Mouse (Mus musculus): ENCODE measurements at regions not wholly inside any gene's neighbourhood (a gene's known extent, or its start where the extent isn't known, plus 50 kb on each side); places are given as distances from the start of the nearest gene placed in this dataset.

GRCm38 (mm10) chr9:49958890-49959289 lies 160.2 kb upstream of the Ncam1 start:
- 69% methylated on average over 3 of the region's 3 CpGs for WGBS
- no peak overlapping the region for H3K27ac ChIP-seq (ENCODE audit: insufficient read depth, low read depth, low read length)
- H3K4me1 ChIP-seq (ENCODE audit: control insufficient read depth, insufficient read depth, low read length): peaks cover 9% of the 10 kb centered on the region
- TF ChIP-seq CTCF (IDR thresholded peaks at IDR 0.05; ENCODE audit: insufficient read depth, low read depth, low read length) (no peak), POLR2A (IDR thresholded peaks at IDR 0.05; ENCODE audit: insufficient read depth, low read depth, low read length) (no peak)
- no peak overlapping the region for H3K4me3 ChIP-seq (ENCODE audit: insufficient read depth, low read depth, low read length)

GRCm38 (mm10) chr9:49954601-49955000 lies 155.9 kb upstream of the Ncam1 start:
- H3K4me1 ChIP-seq (ENCODE audit: control insufficient read depth, insufficient read depth, low read length): peaks cover 5% of the 10 kb centered on the region
- TF ChIP-seq CTCF (IDR thresholded peaks at IDR 0.05; ENCODE audit: insufficient read depth, low read depth, low read length): no peak
- no peak for TF ChIP-seq POLR2A (IDR thresholded peaks at IDR 0.05; ENCODE audit: insufficient read depth, low read depth, low read length)
- WGBS: 71% methylated on average over 3 of the region's 3 CpGs

GRCm38 (mm10) chr9:49950321-49950720 lies 151.6 kb upstream of the Ncam1 start:
- Histone ChIP-seq H3K27ac (ENCODE audit: insufficient read depth, low read depth, low read length) (no peak overlapping the region), H3K4me1 (ENCODE audit: control insufficient read depth, insufficient read depth, low read length) (no peaks in the 10 kb centered on the region), H3K4me3 (ENCODE audit: insufficient read depth, low read depth, low read length) (no peak overlapping the region)
- WGBS: 71% methylated on average over 5 of the region's 5 CpGs
- TF ChIP-seq POLR2A (IDR thresholded peaks at IDR 0.05; ENCODE audit: insufficient read depth, low read depth, low read length) (no peak), CTCF (IDR thresholded peaks at IDR 0.05; ENCODE audit: insufficient read depth, low read depth, low read length) (no peak)

More at GRCm38 (mm10) chr9:49954601-49955000, 155.9 kb upstream of the Ncam1 start:
- no peak overlapping the region for H3K4me3 ChIP-seq (ENCODE audit: insufficient read depth, low read depth, low read length)
- H3K27ac ChIP-seq (ENCODE audit: insufficient read depth, low read depth, low read length): no peak overlapping the region

GRCm38 (mm10) chr9:49948546-49948945 lies 149.8 kb upstream of the Ncam1 start:
- Histone ChIP-seq H3K4me3 (ENCODE audit: insufficient read depth, low read depth, low read length) (no peak overlapping the region), H3K4me1 (ENCODE audit: control insufficient read depth, insufficient read depth, low read length) (no peaks in the 10 kb centered on the region), H3K27ac (ENCODE audit: insufficient read depth, low read depth, low read length) (no peak overlapping the region)
- 77% methylated on average over 4 of the region's 4 CpGs for WGBS
- TF ChIP-seq CTCF (IDR thresholded peaks at IDR 0.05; ENCODE audit: insufficient read depth, low read depth, low read length): no peak
- no peak for TF ChIP-seq POLR2A (IDR thresholded peaks at IDR 0.05; ENCODE audit: insufficient read depth, low read depth, low read length)

GRCm38 (mm10) chr9:49946857-49947256 lies 148.1 kb upstream of the Ncam1 start:
- Histone ChIP-seq H3K4me3 (ENCODE audit: insufficient read depth, low read depth, low read length) (no peak overlapping the region), H3K27ac (ENCODE audit: insufficient read depth, low read depth, low read length) (no peak overlapping the region), H3K4me1 (ENCODE audit: control insufficient read depth, insufficient read depth, low read length) (no peaks in the 10 kb centered on the region)
- no peak for TF ChIP-seq CTCF (IDR thresholded peaks at IDR 0.05; ENCODE audit: insufficient read depth, low read depth, low read length)
- no peak for TF ChIP-seq POLR2A (IDR thresholded peaks at IDR 0.05; ENCODE audit: insufficient read depth, low read depth, low read length)
- WGBS: 81% methylated on average over 2 of the region's 2 CpGs

- peaks cover 2% of the 10 kb centered on the region for H3K4me1 ChIP-seq (ENCODE audit: control insufficient read depth, insufficient read depth, low read length)
- TF ChIP-seq CTCF (IDR thresholded peaks at IDR 0.05; ENCODE audit: insufficient read depth, low read depth, low read length) (no peak), POLR2A (IDR thresholded peaks at IDR 0.05; ENCODE audit: insufficient read depth, low read depth, low read length) (no peak)
- 51% methylated on average over 9 of the region's 9 CpGs for WGBS
- H3K4me3 ChIP-seq (ENCODE audit: insufficient read depth, low read depth, low read length): no peak overlapping the region
- no peak overlapping the region for H3K27ac ChIP-seq (ENCODE audit: insufficient read depth, low read depth, low read length)
These were observed 137.0 kb upstream of the Ncam1 start for GRCm38 (mm10) chr9:49935555-49936376.

- WGBS: 55% methylated on average over 3 of the region's 3 CpGs
- TF ChIP-seq POLR2A (IDR thresholded peaks at IDR 0.05; ENCODE audit: insufficient read depth, low read depth, low read length) (no peak), CTCF (IDR thresholded peaks at IDR 0.05; ENCODE audit: insufficient read depth, low read depth, low read length) (no peak)
- H3K4me1 ChIP-seq (ENCODE audit: control insufficient read depth, insufficient read depth, low read length): peaks cover 6% of the 10 kb centered on the region; the same call in 1 of the 2 replicates
- H3K27ac ChIP-seq (ENCODE audit: insufficient read depth, low read depth, low read length): no peak overlapping the region
- H3K4me3 ChIP-seq (ENCODE audit: insufficient read depth, low read depth, low read length): no peak overlapping the region
These were observed 129.4 kb upstream of the Ncam1 start for GRCm38 (mm10) chr9:49928041-49928656.

GRCm38 (mm10) chr9:49927281-49927680 lies 128.6 kb upstream of the Ncam1 start:
- 20% methylated on average over 1 of the region's 1 CpGs for WGBS

GRCm38 (mm10) chr9:49925796-49926195 lies 127.1 kb upstream of the Ncam1 start:
- TF ChIP-seq POLR2A (IDR thresholded peaks at IDR 0.05; ENCODE audit: insufficient read depth, low read depth, low read length): no peak
- no peak for TF ChIP-seq CTCF (IDR thresholded peaks at IDR 0.05; ENCODE audit: insufficient read depth, low read depth, low read length)
- Histone ChIP-seq H3K4me1 (ENCODE audit: control insufficient read depth, insufficient read depth, low read length) (peaks cover 14% of the 10 kb centered on the region; the same call in 1 of the 2 replicates), H3K4me3 (ENCODE audit: insufficient read depth, low read depth, low read length) (no peak overlapping the region), H3K27ac (ENCODE audit: insufficient read depth, low read depth, low read length) (no peak overlapping the region)
- WGBS: 92% methylated on average over 2 of the region's 2 CpGs

More at GRCm38 (mm10) chr9:49927281-49927680, 128.6 kb upstream of the Ncam1 start:
- Histone ChIP-seq H3K27ac (ENCODE audit: insufficient read depth, low read depth, low read length) (no peak overlapping the region), H3K4me1 (ENCODE audit: control insufficient read depth, insufficient read depth, low read length) (peaks cover 11% of the 10 kb centered on the region; the same call in 1 of the 2 replicates), H3K4me3 (ENCODE audit: insufficient read depth, low read depth, low read length) (no peak overlapping the region)
- no peak for TF ChIP-seq CTCF (IDR thresholded peaks at IDR 0.05; ENCODE audit: insufficient read depth, low read depth, low read length)
- no peak for TF ChIP-seq POLR2A (IDR thresholded peaks at IDR 0.05; ENCODE audit: insufficient read depth, low read depth, low read length)
